Mouse (Mus musculus) kidney, adult 2 months (tissue): ENCODE data around the gene Zfp462.

Experiments used
- CTCF ChIP-seq: fragments of 200-500 bp; conservative IDR thresholded peaks from 2 replicates; pipeline ENCODE4 v1.5.1; 2011; ENCODE audit warnings: low read depth, mild to moderate bottlenecking, control low read depth, low read length, moderate library complexity, mixed read lengths; ENCODE audit not compliant: insufficient read depth, insufficient read length
- POLR2A ChIP-seq: fragments of 200-500 bp; IDR thresholded peaks from one replicate; pipeline ENCODE4 v1.6.1; 2011; ENCODE audit warnings: low read depth, low read length, control low read depth

GRCm38 (mm10) chr4:55057666-55058455, 113.0 kb downstream of the Zfp462 start:
- TF ChIP-seq CTCF (no peak), POLR2A (no peak)
